Mouse (Mus musculus) heart, postnatal 0 days (tissue): ENCODE measurements at regions not wholly inside any gene's neighbourhood (a gene's known extent, or its start where the extent isn't known, plus 50 kb on each side); places are given as distances from the start of the nearest gene placed in this dataset.

Experiments
- CTCF ChIP-seq: IDR thresholded peaks from 2 replicates; pipeline ENCODE4 v1.5.1; 2016; ENCODE audit warnings: antibody characterized with exemption, control low read depth, low read depth
- EP300 ChIP-seq: IDR thresholded peaks from 2 replicates; pipeline ENCODE4 v1.6.1; 2016; ENCODE audit warnings: antibody characterized with exemption, low read depth

GRCm38 (mm10) chr5:75494143-75494542, 80.6 kb upstream of the Kit start:
- no peak for TF ChIP-seq CTCF
- no peak for TF ChIP-seq EP300
